Mouse (Mus musculus) heart, embryonic 14.5 days (tissue): ENCODE measurements at regions not wholly inside any gene's neighbourhood (a gene's known extent, or its start where the extent isn't known, plus 50 kb on each side); places are given as distances from the start of the nearest gene placed in this dataset.

Source experiments
- ATAC-seq: fragments of 200-750 bp; cut with Nextera tagmentation; 2 replicates; pipeline ENCODE4 v1.8.0; 2017; ENCODE audit warnings: low read depth, moderate TSS enrichment; ENCODE audit not compliant: insufficient number of reproducible peaks, insufficient read depth, low FRiP score
- H3K27ac ChIP-seq, 2 experiments: fragments of 200-500 bp in 1 of 2; fragments of 300-500 bp in 1 of 2; sonication (generic) in 1 of 2; replicated peaks in 1 of 2; 2 replicates each; pipeline ENCODE4 v1.5.1; 2012 to 2014; ENCODE audit warnings: low read depth in 2 of 2, low read length in 2 of 2, control low read depth in 1 of 2, mild to moderate bottlenecking in 1 of 2, mixed read lengths in 1 of 2; ENCODE audit not compliant: control insufficient read depth in 1 of 2, insufficient read depth in 1 of 2
- H3K27me3 ChIP-seq: fragments of 300-500 bp; sonication (generic); 2 replicates; pipeline ENCODE4 v1.6.1; 2014; ENCODE audit warnings: mild to moderate bottlenecking, low read length, control low read depth; ENCODE audit not compliant: control insufficient read depth, insufficient read depth
- H3K36me3 ChIP-seq: fragments of 300-500 bp; sonication (generic); 2 replicates; pipeline ENCODE4 v1.6.1; 2014; ENCODE audit warnings: mild to moderate bottlenecking, control low read depth, low read length, mixed read lengths; ENCODE audit not compliant: control insufficient read depth, insufficient read depth
- H3K4me1 ChIP-seq, 2 experiments: fragments of 200-500 bp in 1 of 2; fragments of 300-500 bp in 1 of 2; sonication (generic) in 1 of 2; 2 replicates each; pipeline ENCODE4 v1.6.1; 2012 to 2014; ENCODE audit warnings: low read length in 2 of 2, control low read depth in 1 of 2, mixed read lengths in 1 of 2; ENCODE audit not compliant: control insufficient read depth in 2 of 2, insufficient read depth in 2 of 2
- H3K4me2 ChIP-seq: fragments of 300-500 bp; sonication (generic); 2 replicates; pipeline ENCODE4 v1.6.1; 2014; ENCODE audit warnings: mild to moderate bottlenecking, low read length
- H3K4me3 ChIP-seq, 2 experiments: fragments of 200-500 bp in 1 of 2; fragments of 300-500 bp in 1 of 2; sonication (generic) in 1 of 2; 2 replicates each; pipeline ENCODE4 v1.5.1; 2012 to 2014; ENCODE audit warnings: low read length in 2 of 2, mild to moderate bottlenecking in 2 of 2, control low read depth in 1 of 2, low read depth in 1 of 2, moderate library complexity in 1 of 2; ENCODE audit not compliant: control insufficient read depth in 1 of 2, insufficient read depth in 1 of 2
- H3K9ac ChIP-seq: fragments of 300-500 bp; sonication (generic); 2 replicates; pipeline ENCODE4 v1.6.1; 2014; ENCODE audit warnings: mild to moderate bottlenecking, low read length
- H3K9me3 ChIP-seq: fragments of 300-500 bp; sonication (generic); 2 replicates; pipeline ENCODE4 v1.6.1; 2016; ENCODE audit warnings: low read length, control low read depth; ENCODE audit not compliant: control insufficient read depth
- WGBS: fragments of 180-500 bp; shearing (Covaris S2); extraction: QIAGEN DNeasy Blood & Tissue Kit; methylation state at CpG from one replicate; pipeline ENCODE4 v1.1.7; 2014; 5-methylcytosine and 5-hydroxymethylcytosine counted together

DNA sequence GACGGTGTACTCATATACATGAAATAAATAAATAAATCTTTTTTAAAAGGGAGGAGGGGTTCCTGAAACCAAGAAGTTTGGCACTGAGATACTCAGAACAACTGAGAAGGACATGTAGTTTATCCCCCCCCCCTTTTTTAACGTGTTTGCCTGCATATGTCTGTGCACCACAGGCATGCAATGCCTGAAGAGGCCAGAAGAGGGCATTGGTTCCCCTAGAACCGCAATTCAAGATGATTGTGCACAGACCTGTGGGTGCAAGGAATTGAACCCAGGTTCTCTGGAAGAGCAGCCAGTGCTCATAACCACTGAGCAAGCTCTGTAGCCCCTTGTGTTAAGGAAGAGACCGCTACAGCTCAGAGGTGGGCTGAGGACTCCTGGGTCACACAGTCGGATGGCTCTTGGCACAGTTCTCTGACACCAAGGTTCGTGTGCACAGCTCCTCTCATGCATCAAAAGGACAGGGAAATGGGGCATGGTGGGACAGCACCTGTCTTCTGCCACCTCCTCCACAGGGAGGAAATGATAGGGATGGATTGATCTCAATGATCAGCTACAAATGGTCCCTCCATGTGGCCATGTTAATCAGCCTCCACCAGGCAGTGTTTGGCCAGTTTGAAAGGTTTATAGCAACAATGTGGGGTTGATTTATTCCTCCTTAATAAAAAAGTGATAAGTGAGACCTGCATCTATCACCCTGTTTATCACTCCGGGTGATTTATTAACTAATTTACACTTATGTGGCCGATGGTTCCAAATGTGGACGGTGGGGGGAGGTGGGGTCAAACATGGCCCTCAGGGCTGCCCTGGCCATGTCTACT lies 58.5 kb upstream of the Top1 start:
- Histone ChIP-seq H3K27me3 (peaks cover 28% of the 10 kb centered on the region), H3K27ac (no peak overlapping the region), H3K9ac (no peak overlapping the region), H3K4me2 (no peak overlapping the region), H3K36me3 (no peaks in the 10 kb centered on the region), H3K9me3 (no peaks in the 10 kb centered on the region), H3K4me1 (peaks cover 3 to 5% of the 10 kb centered on the region in 2 experiments; a peak in 3 of 4 replicates), H3K4me3 (no peak overlapping the region)
- no peak for ATAC-seq
- WGBS: 82% methylated on average over 9 of the region's 9 CpGs

DNA sequence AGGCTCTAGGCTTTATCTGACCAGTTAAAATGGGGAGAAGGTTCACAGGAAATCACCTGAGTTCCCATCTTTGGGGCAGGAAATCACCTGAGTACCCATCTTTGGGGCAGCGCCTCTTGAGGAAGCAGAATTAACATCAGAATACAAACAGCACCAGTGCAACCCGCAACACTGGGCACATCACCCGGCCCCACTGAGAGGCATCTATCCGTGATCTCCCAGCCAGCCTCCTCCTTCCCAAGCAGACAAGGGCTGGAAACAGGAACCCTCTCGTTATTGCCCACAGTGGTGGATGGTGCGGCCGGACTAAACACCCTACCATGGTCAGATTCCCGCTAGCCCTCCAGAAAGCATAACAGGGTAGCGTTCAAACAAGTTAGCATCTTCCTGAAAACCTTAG lies 57.3 kb upstream of the Top1 start:
- ATAC-seq: no peak
- 86% methylated on average over 9 of the region's 9 CpGs for WGBS
- no peak overlapping the region for H3K27ac ChIP-seq
- peaks cover 3 to 5% of the 10 kb centered on the region in 2 experiments; a peak in 3 of 4 replicates for H3K4me1 ChIP-seq
- H3K9me3 ChIP-seq: no peaks in the 10 kb centered on the region
- peaks cover 28% of the 10 kb centered on the region for H3K27me3 ChIP-seq
- H3K9ac ChIP-seq: no peak overlapping the region
- no peaks in the 10 kb centered on the region for H3K36me3 ChIP-seq
- H3K4me3 ChIP-seq: no peak overlapping the region
- no peak overlapping the region for H3K4me2 ChIP-seq

DNA sequence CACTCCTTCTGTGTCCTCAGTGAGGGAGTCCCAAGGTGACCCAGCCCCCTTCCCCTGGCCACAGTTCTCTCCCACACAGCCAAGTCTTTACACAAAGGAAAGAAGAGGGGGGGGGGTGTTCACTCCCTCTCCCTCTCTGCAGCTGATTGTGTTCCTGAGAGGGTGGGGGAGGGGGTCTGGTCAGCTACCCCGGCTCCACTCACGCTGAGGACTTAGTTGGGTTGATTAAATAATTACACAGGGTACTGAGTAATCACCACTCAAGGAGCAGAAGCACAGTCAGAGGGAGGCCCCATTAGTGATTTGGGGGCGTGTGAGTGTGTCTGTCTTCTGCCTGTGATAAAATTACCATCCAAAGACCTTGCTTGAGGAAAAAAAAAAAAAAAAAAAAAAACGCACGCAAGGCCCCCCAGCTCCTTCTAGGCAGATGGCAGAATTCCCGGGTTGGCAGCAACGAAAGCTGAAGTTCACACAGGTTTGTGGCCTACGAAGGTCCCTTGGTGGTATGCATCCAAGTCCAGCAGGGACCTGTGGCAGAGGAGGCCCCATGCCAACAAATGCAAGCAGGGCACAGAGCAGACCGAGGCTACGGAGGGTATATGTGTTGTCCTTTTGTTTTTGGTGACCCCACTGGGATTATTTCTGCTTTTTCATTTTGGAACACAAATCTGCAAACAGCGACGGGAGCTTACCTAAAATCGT lies 55.3 kb upstream of the Top1 start:
- peaks cover 9% of the 10 kb centered on the region; the same call in 1 of the 2 replicates for H3K27me3 ChIP-seq
- no peaks in the 10 kb centered on the region for H3K36me3 ChIP-seq
- H3K9ac ChIP-seq: no peak overlapping the region
- no peak for ATAC-seq
- no peak overlapping the region for H3K4me2 ChIP-seq
- H3K4me3 ChIP-seq: no peak overlapping the region
- H3K4me1 ChIP-seq: peaks cover 3 to 5% of the 10 kb centered on the region in 2 experiments; a peak in 3 of 4 replicates
- H3K9me3 ChIP-seq: no peaks in the 10 kb centered on the region
- WGBS: 60% methylated on average over 13 of the region's 13 CpGs
- no peak overlapping the region for H3K27ac ChIP-seq

DNA sequence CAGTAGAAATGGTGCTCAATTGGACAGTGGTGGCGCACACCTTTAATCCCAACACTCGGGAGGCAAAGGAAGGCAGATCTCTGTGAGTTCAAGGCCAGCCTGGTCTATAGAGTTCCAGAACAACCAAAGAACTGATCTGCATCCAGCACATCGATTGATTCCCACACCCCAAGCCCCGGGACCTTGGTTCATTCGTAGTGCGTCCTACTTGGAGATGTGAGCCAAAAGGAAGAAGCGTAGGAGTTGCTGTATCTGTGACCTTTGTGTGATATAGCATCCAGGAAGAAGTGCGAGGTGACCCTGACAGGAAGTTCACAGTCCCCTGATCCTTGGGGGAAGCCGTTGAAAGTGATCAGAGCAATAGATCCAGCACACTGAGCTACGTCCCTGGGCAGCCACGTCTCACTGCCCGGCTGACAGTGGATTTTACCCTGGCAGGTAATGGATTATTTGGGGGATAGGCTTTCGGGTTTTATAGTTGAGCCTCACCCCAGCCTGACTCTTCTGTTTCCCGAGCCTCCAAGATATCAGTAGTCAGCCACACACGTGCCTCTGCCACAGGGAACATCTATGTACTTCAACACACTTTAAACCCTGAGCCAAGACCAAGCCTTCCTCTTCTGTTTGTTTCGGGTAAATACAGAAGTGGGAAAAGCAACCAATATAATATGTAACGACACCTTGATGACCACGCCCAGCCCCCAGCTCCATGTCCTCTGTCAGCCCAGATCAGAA lies 54.1 kb upstream of the Top1 start:
- no peak overlapping the region for H3K9ac ChIP-seq
- H3K4me2 ChIP-seq: no peak overlapping the region
- no peaks in the 10 kb centered on the region for H3K27me3 ChIP-seq
- no peak overlapping the region for H3K4me3 ChIP-seq
- no peak for ATAC-seq
- no peak overlapping the region for H3K27ac ChIP-seq
- WGBS: 77% methylated on average over 18 of the region's 18 CpGs
- H3K36me3 ChIP-seq: no peaks in the 10 kb centered on the region
- H3K4me1 ChIP-seq: peaks cover 3 to 5% of the 10 kb centered on the region in 2 experiments; a peak in 3 of 4 replicates
- no peaks in the 10 kb centered on the region for H3K9me3 ChIP-seq

DNA sequence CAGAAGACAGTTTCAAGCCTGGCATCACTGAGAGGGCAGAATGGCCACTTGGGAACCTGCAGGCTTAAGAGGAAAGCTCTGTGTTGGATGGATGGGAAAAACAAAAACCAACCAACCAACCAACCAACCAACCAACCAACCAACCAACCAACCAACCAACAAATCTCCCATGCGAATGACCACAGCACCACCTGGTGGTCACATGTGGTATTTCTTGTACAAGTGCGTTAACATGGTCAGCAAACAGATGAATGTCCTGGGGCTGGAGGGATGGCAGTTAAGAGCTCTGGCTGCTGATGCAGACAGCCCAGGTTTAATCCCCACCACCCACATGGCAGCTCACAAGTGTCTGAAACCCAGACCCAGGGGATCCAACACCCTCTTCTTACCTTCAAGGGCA lies 52.7 kb upstream of the Top1 start:
- 5% methylated on average over 2 of the region's 2 CpGs for WGBS
- H3K9me3 ChIP-seq: no peaks in the 10 kb centered on the region
- no peak overlapping the region for H3K27ac ChIP-seq
- H3K27me3 ChIP-seq: no peaks in the 10 kb centered on the region
- H3K4me2 ChIP-seq: no peak overlapping the region
- H3K9ac ChIP-seq: no peak overlapping the region
- peaks cover 4 to 5% of the 10 kb centered on the region in 2 experiments; a peak in 3 of 4 replicates for H3K4me1 ChIP-seq
- H3K4me3 ChIP-seq: no peak overlapping the region
- no peak for ATAC-seq
- H3K36me3 ChIP-seq: no peaks in the 10 kb centered on the region
